Mouse (Mus musculus) midbrain, embryonic 10.5 days (tissue): ENCODE measurements around the gene Fbxw4. TPM values are rescaled to one million over a fixed set of nuclear protein-coding genes. Genes with fewer than 3 reads are reported as not detected.

Experiments used
- DNase-seq: peaks from one replicate; pipeline ENCODE4 v3.0.0-alpha.2; 2017; ENCODE audit warnings: low spot score
- H3K27ac ChIP-seq: fragments of 300-500 bp; sonication (generic); replicated peaks from 2 replicates; pipeline ENCODE4 v1.5.1; 2016; ENCODE audit warnings: mild to moderate bottlenecking
- H3K27me3 ChIP-seq: fragments of 300-500 bp; sonication (generic); 2 replicates; pipeline ENCODE4 v1.6.1; 2016; ENCODE audit warnings: low read depth, mild to moderate bottlenecking; ENCODE audit not compliant: poor library complexity, severe bottlenecking
- H3K36me3 ChIP-seq: fragments of 300-500 bp; sonication (generic); 2 replicates; pipeline ENCODE4 v1.6.1; 2016; ENCODE audit warnings: mild to moderate bottlenecking, moderate library complexity
- H3K4me1 ChIP-seq: fragments of 300-500 bp; sonication (generic); 2 replicates; pipeline ENCODE4 v1.6.1; 2016
- H3K4me3 ChIP-seq: fragments of 300-500 bp; sonication (generic); 2 replicates; pipeline ENCODE4 v1.5.1; 2016; ENCODE audit warnings: mild to moderate bottlenecking, moderate library complexity
- H3K9me3 ChIP-seq: fragments of 300-500 bp; sonication (generic); replicated peaks from 2 replicates; pipeline ENCODE4 v1.6.1; 2016; ENCODE audit warnings: mild to moderate bottlenecking
- WGBS: fragments of 180-500 bp; shearing (Covaris S2); methylation state at CpG from one replicate; pipeline ENCODE4 v1.1.7; 2016; 5-methylcytosine and 5-hydroxymethylcytosine counted together
- polyA plus RNA-seq: library from polyadenylated mRNA; unstranded; fragments of >200 nt; fragmentation: Nextera tagmentation; extraction: Ambion mirVana; gene quantifications from 2 replicates; pipeline ENCODE4 v1.2.1, GENCODE M21; 2016

Gene Fbxw4
- polyA plus RNA-seq, 1 experiment from 2014 or later: 3.3 TPM

DNA sequence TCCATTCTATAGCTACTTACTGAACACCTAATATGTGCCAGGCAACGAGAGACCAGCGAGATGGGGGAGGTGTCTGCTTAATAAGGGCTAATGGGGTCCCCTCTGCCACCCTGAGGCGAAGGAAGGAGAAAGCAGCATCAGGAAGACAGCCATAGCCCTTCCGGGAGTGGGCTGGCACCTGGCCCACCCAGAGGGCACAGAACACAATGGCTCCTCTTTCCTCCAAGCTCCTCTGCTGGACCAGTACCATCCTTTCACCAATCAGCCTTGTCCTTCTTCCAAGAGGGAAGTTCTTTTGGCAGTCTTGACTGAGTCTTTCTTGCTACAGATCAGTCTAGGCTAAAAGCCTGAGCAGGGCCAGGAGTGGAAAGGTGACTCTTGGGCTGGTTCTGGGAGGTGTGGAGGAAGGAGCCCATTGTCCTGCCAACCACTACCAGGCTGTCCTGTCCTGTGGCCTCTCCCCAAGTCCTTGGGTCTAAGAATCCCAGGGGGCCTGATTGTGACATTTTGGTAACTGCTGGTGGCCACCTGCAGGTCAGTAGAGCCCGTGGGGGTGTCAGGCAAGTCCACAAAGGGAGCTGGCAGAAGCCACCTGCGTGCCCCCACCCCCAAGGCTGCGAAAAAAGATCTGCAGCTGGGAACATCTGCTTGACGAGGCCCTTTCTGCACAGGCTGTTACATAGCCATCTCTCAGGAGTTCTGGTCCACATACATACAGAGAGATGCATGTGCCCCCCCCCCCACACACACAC lies 119.3 kb downstream of the Fbxw4 start:
- peak overlapping the region; percentile 60 for H3K4me3 ChIP-seq
- peaks cover 31% of the 10 kb centered on the region for H3K4me1 ChIP-seq
- WGBS: 25% methylated on average over 8 of the region's 8 CpGs
- peak overlapping the region; percentile 77 for H3K27ac ChIP-seq
- no peaks in the 10 kb centered on the region for H3K36me3 ChIP-seq
- H3K9me3 ChIP-seq: no peaks in the 10 kb centered on the region
- no peak for DNase-seq
- H3K27me3 ChIP-seq: peaks cover 93% of the 10 kb centered on the region

DNA sequence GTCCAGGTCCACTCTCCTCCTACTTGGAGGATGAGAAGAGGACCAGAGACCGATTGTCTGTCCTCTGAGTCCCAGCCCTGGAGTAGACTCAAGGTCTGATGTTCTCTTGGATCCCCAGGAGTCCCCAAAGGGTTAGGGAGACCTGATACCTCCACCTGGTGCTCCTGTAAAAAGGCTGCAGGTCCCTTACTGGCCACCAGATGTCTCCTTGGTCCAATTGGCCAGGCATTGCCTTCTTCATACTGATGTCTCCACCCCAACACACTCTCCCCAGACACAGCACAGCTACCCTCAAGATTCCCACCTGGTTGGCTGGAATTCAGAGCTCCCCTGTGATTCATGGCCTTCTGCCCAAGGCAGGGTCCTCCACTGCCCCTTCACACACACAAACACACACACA lies 122.6 kb downstream of the Fbxw4 start:
- Histone ChIP-seq H3K27ac (no peak overlapping the region), H3K4me3 (no peak overlapping the region), H3K9me3 (no peaks in the 10 kb centered on the region), H3K4me1 (peaks cover 14% of the 10 kb centered on the region), H3K36me3 (no peaks in the 10 kb centered on the region), H3K27me3 (peaks cover 82% of the 10 kb centered on the region)
- 62% methylated on average over 1 of the region's 1 CpGs for WGBS
- DNase-seq: peak; percentile 43

DNA sequence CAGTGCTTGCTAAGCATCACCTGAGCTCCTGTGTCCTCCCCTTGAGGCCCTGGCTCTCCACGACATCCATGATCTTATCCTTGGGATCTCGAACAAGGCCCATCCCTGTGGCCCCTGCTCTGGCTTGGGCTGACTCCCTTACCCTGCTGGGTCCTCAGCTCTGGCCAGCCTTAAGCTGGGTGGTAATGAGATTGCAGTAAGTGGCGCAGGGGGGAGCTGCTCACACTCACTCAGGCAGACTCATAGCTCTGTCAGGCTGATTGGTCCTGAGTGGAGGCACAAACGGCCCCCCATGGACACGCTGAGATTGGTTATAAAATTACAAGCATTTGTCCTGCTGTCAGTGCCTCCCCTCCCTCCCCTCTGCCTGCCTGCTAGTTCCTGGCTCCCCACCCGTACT lies 124.2 kb downstream of the Fbxw4 start:
- Histone ChIP-seq H3K4me1 (peaks cover 3% of the 10 kb centered on the region), H3K4me3 (no peak overlapping the region), H3K9me3 (no peaks in the 10 kb centered on the region), H3K27me3 (peaks cover 66% of the 10 kb centered on the region), H3K36me3 (no peaks in the 10 kb centered on the region), H3K27ac (no peak overlapping the region)
- WGBS: 68% methylated on average over 6 of the region's 6 CpGs
- DNase-seq: no peak

DNA sequence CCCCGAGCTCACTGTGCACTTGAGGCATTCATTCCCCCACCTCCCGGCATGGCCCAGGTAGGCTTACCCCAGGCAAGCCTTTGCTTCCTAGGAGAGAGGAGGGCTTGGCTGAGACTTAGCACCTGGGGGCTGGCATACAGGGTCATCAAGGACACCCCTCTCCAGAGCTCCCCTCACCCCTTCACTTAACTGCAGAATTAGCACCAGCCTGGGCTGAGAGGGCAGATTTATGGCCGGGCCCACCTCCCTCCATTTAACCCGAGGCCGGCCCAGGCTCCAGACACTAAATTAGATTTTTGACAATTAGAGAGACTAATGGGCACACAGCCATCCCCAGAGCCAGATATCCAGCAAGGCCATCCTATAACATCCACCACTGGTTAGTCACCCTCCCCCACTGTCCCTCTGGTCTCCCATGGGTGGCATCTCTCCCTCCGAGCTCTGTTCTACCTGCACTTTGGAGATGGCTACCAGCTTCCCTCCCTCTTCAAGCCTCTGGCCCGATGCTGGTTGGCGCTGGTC lies 124.8 kb downstream of the Fbxw4 start:
- H3K27me3 ChIP-seq: peaks cover 59% of the 10 kb centered on the region
- DNase-seq: no peak
- H3K9me3 ChIP-seq: no peaks in the 10 kb centered on the region
- H3K27ac ChIP-seq: no peak overlapping the region
- H3K36me3 ChIP-seq: peaks cover 2% of the 10 kb centered on the region; the same call in 1 of the 2 replicates
- H3K4me1 ChIP-seq: no peaks in the 10 kb centered on the region
- 86% methylated on average over 8 of the region's 8 CpGs for WGBS
- no peak overlapping the region for H3K4me3 ChIP-seq

DNA sequence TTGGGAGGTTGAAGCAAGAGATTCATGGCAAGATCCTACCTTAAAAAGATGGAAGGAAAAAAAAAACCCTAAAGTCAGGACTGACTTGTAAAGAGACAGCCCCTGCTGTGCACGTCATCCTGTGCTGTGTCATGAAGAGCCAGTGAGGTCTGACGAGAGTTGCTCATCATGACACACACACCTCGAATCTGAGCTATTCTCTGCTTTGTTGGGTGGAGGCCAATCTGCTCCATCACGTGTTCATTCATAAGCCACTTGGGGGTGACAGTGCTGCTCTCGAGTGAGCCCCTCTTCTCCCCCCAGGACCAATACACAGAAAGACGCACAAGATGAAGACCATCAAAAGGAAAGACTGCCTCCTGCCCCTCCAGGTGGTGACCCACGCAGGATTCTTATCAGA lies 126.5 kb downstream of the Fbxw4 start:
- H3K4me3 ChIP-seq: no peak overlapping the region
- no peak overlapping the region for H3K27ac ChIP-seq
- peaks cover 18% of the 10 kb centered on the region for H3K36me3 ChIP-seq
- no peak for DNase-seq
- 82% methylated on average over 7 of the region's 7 CpGs for WGBS
- peaks cover 43% of the 10 kb centered on the region for H3K27me3 ChIP-seq
- H3K4me1 ChIP-seq: no peaks in the 10 kb centered on the region
- no peaks in the 10 kb centered on the region for H3K9me3 ChIP-seq

DNA sequence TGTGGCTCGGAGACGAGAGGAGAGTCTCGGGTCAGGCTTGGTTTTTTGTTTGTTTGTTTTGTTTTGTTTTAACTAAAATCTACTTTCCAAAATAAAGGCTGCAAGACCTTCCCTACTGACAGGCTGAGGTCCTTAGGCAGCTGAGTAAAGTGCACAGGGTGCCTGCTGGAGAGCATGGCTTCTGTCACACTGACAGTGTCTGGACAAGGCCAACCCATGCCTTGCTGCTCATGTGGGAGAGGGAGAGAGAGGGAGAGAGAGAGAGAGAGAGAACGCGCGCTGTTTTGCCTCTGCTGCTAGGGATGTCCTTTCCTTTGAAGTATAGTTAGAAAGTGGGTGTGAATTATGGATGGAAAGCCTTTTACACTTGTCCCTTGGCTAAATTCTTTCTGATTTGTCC lies 128.6 kb downstream of the Fbxw4 start:
- no peak for DNase-seq
- H3K36me3 ChIP-seq: peaks cover 37% of the 10 kb centered on the region
- H3K4me3 ChIP-seq: no peak overlapping the region
- H3K9me3 ChIP-seq: no peaks in the 10 kb centered on the region
- H3K4me1 ChIP-seq: no peaks in the 10 kb centered on the region
- H3K27ac ChIP-seq: no peak overlapping the region
- H3K27me3 ChIP-seq: peaks cover 29% of the 10 kb centered on the region
- WGBS: 80% methylated on average over 6 of the region's 6 CpGs

DNA sequence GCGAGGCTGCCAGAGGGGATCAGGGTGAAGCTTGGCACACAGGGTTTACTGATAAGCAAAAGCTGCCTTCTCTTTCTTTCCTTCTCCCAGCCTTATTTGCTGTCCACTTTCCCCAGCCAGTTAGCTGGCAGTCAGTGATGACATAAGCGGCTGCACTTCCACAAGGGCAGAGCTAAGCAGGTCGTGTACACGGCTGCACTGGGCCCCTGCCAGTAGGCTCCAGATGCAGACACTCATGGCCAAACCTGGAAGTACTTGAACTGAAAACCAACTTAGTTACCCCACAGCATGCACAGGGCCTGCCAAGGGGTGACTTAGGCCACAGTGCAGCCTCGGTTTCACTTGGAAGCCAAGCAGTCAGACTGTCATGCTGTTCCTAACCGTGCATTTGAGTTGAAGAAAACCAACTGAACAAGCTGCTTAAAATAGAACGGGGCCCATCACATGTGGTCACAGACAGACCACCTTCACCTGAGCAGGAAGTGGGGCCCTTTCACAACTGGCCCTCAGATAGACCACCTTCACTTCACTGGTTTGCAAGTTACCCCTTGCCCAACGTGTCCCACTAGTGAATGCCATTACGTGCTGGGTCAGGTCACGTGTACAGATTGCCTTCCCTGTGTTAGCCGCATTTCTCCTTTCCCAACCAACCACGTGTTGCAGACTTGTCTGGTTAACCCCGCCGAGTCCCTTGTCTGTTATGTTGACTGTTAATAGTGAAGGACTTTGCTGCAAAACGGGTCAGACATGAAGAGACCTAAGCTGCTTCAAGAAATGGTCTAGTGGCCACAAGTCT lies 129.7 kb downstream of the Fbxw4 start:
- H3K4me3 ChIP-seq: no peak overlapping the region
- no peak overlapping the region for H3K27ac ChIP-seq
- WGBS: 87% methylated on average over 15 of the region's 15 CpGs
- H3K4me1 ChIP-seq: no peaks in the 10 kb centered on the region
- no peaks in the 10 kb centered on the region for H3K9me3 ChIP-seq
- peaks cover 37% of the 10 kb centered on the region for H3K36me3 ChIP-seq
- H3K27me3 ChIP-seq: peaks cover 17% of the 10 kb centered on the region
- no peak for DNase-seq

DNA sequence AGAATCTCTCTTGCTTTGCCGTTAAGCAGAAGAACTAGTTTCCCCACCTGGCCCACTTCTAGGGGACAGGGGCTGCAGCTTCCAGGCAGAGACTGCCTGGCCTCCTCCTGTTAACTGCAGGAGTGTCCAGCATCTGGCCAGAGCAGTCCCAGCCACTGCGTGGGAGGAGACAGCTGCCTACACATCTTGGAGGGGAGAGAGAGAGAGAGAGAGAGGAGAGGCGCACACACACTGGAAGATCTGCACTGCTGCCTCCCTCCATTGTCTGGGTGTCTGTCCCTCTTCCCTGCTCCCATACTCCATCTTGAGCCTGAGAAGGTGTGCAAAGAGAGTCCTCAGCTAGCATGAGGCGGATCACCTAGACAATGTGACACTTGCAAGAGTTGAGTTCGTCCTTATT lies 130.8 kb downstream of the Fbxw4 start:
- DNase-seq: no peak
- no peak overlapping the region for H3K27ac ChIP-seq
- no peaks in the 10 kb centered on the region for H3K4me1 ChIP-seq
- 81% methylated on average over 5 of the region's 5 CpGs for WGBS
- H3K27me3 ChIP-seq: 0 out of 2 replicates have a peak, but pooled peaks cover 6% of the 10 kb centered on the region
- peaks cover 47% of the 10 kb centered on the region for H3K36me3 ChIP-seq
- H3K9me3 ChIP-seq: no peaks in the 10 kb centered on the region
- no peak overlapping the region for H3K4me3 ChIP-seq

Other genes with a start within 250 kb of the Fbxw4 start
- 22.3 and 23.0 TPM in 2 replicates for gene Poll, start 99.8 kb downstream of the Fbxw4 start, polyA plus RNA-seq
- 47.2 and 47.9 TPM in 2 replicates for gene Gm17018, start 99.7 kb downstream of the Fbxw4 start, polyA plus RNA-seq
- 25.5 and 28.8 TPM in 2 replicates for gene Fgf8, start 82.6 kb upstream of the Fbxw4 start, polyA plus RNA-seq
- gene Npm3, start 89.3 kb upstream of the Fbxw4 start, polyA plus RNA-seq: 7.5 and 9.4 TPM in 2 replicates
- 60.8 and 67.5 TPM in 2 replicates for gene Mgea5, start 123.5 kb upstream of the Fbxw4 start, polyA plus RNA-seq
- 0.53 and 0.89 TPM in 2 replicates for gene Kcnip2, start 155.7 kb upstream of the Fbxw4 start, polyA plus RNA-seq